Mouse (Mus musculus) lung, embryonic 14.5 days (tissue): Measurements from ENCODE around the gene Gm28048. TPM values are rescaled to one million over a fixed set of nuclear protein-coding genes. Genes with fewer than 3 reads are reported as not detected.
A peak's percentile ranks its signal among the peaks of the same experiment; 100 is the strongest.

Experiments
- ATAC-seq: fragments of 200-750 bp; cut with Nextera tagmentation; 2 replicates; pipeline ENCODE4 v1.8.0; 2017; ENCODE audit warnings: mild to moderate bottlenecking, moderate TSS enrichment, moderate library complexity; ENCODE audit not compliant: insufficient read depth
- DNase-seq: peaks from one replicate; pipeline ENCODE4 v3.0.0-alpha.2; 2015
- H3K27ac ChIP-seq: fragments of 300-500 bp; sonication (generic); 2 replicates; pipeline ENCODE4 v1.5.1; 2014; ENCODE audit warnings: low read depth, mild to moderate bottlenecking, moderate library complexity
- H3K27me3 ChIP-seq: fragments of 300-500 bp; sonication (generic); 2 replicates; pipeline ENCODE4 v1.6.1; 2014; ENCODE audit warnings: low read length, control low read depth; ENCODE audit not compliant: insufficient read depth
- H3K36me3 ChIP-seq: fragments of 300-500 bp; sonication (generic); 2 replicates; pipeline ENCODE4 v1.6.1; 2014; ENCODE audit warnings: control low read depth; ENCODE audit not compliant: insufficient read depth
- H3K4me1 ChIP-seq: fragments of 300-500 bp; sonication (generic); 2 replicates; pipeline ENCODE4 v1.6.1; 2014; ENCODE audit warnings: antibody characterized with exemption, control low read depth; ENCODE audit not compliant: insufficient read depth
- H3K4me2 ChIP-seq: fragments of 300-500 bp; sonication (generic); 2 replicates; pipeline ENCODE4 v1.6.1; 2014; ENCODE audit warnings: mild to moderate bottlenecking
- H3K4me3 ChIP-seq: fragments of 300-500 bp; sonication (generic); 2 replicates; pipeline ENCODE4 v1.5.1; 2014; ENCODE audit warnings: low read depth, low read length
- H3K9ac ChIP-seq: fragments of 300-500 bp; sonication (generic); 2 replicates; pipeline ENCODE4 v1.6.1; 2014
- H3K9me3 ChIP-seq: fragments of 300-500 bp; sonication (generic); 2 replicates; pipeline ENCODE4 v1.6.1; 2016; ENCODE audit warnings: low read depth, low read length, control low read depth
- CTCF ChIP-seq: IDR thresholded peaks from 2 replicates; pipeline ENCODE4 v1.5.1; 2016; ENCODE audit warnings: antibody characterized with exemption, low read depth
- WGBS: fragments of 180-500 bp; shearing (Covaris S2); extraction: QIAGEN DNeasy Blood & Tissue Kit; methylation state at CpG from one replicate; pipeline ENCODE4 v1.1.7; 2014; 5-methylcytosine and 5-hydroxymethylcytosine counted together
- polyA plus RNA-seq: library from polyadenylated mRNA; unstranded; fragments of >200 nt; fragmentation: Nextera tagmentation; extraction: Ambion mirVana; gene quantifications from 2 replicates; pipeline ENCODE4 v1.2.1, GENCODE M21; 2014

Gm28048 gene
- polyA plus RNA-seq, 1 experiment from 2014 or later: 15.3 TPM

GRCm38 (mm10) chr11:22856371-22856965 lies 125.4 kb downstream of the Gm28048 start:
- H3K27me3 ChIP-seq: peaks cover 24% of the 10 kb centered on the region
- H3K4me2 ChIP-seq: no peak overlapping the region
- H3K4me1 ChIP-seq: no peaks in the 10 kb centered on the region; the same call in 1 of the 2 replicates
- no peak for DNase-seq
- ATAC-seq: no peak
- H3K9ac ChIP-seq: no peak overlapping the region
- no peak for TF ChIP-seq CTCF
- H3K4me3 ChIP-seq: no peak overlapping the region
- no peaks in the 10 kb centered on the region for H3K36me3 ChIP-seq
- no peaks in the 10 kb centered on the region for H3K9me3 ChIP-seq
- 75% methylated on average over 3 of the region's 3 CpGs for WGBS
- no peak overlapping the region for H3K27ac ChIP-seq

GRCm38 (mm10) chr11:22854571-22854970 lies 127.3 kb downstream of the Gm28048 start:
- TF ChIP-seq CTCF: no peak
- Histone ChIP-seq H3K4me2 (no peak overlapping the region), H3K9me3 (no peaks in the 10 kb centered on the region), H3K4me3 (no peak overlapping the region), H3K4me1 (peaks cover 11% of the 10 kb centered on the region), H3K9ac (no peak overlapping the region), H3K36me3 (no peaks in the 10 kb centered on the region), H3K27ac (0 out of 2 replicates have a peak overlapping the region, but pooled peaks have one; percentile 2), H3K27me3 (peaks cover 24% of the 10 kb centered on the region)
- DNase-seq (no peak), ATAC-seq (no peak)
- 67% methylated on average over 4 of the region's 4 CpGs for WGBS

- no peaks in the 10 kb centered on the region for H3K36me3 ChIP-seq
- H3K4me2 ChIP-seq: no peak overlapping the region
- no peak overlapping the region for H3K9ac ChIP-seq
- no peak for TF ChIP-seq CTCF
- no peak for ATAC-seq
- H3K27me3 ChIP-seq: peaks cover 17% of the 10 kb centered on the region
- H3K9me3 ChIP-seq: no peaks in the 10 kb centered on the region
- H3K4me3 ChIP-seq: no peak overlapping the region
- peak; percentile 33 for DNase-seq
- peaks cover 11% of the 10 kb centered on the region for H3K4me1 ChIP-seq
- WGBS: 41% methylated on average over 2 of the region's 2 CpGs
- H3K27ac ChIP-seq: peak overlapping the region; percentile 42; the same call in 1 of the 2 replicates
Measured at GRCm38 (mm10) chr11:22853477-22854157, 128.3 kb downstream of the Gm28048 start.

- Histone ChIP-seq H3K4me3 (no peak overlapping the region), H3K9me3 (no peaks in the 10 kb centered on the region), H3K36me3 (no peaks in the 10 kb centered on the region), H3K4me1 (peaks cover 14% of the 10 kb centered on the region), H3K4me2 (no peak overlapping the region), H3K27ac (no peak overlapping the region), H3K27me3 (peaks cover 6% of the 10 kb centered on the region; the same call in 1 of the 2 replicates), H3K9ac (no peak overlapping the region)
- no peak for TF ChIP-seq CTCF
- WGBS: 56% methylated on average over 1 of the region's 1 CpGs
- DNase-seq (no peak), ATAC-seq (no peak)
Measured at GRCm38 (mm10) chr11:22852510-22852909, 129.4 kb downstream of the Gm28048 start.

DNA sequence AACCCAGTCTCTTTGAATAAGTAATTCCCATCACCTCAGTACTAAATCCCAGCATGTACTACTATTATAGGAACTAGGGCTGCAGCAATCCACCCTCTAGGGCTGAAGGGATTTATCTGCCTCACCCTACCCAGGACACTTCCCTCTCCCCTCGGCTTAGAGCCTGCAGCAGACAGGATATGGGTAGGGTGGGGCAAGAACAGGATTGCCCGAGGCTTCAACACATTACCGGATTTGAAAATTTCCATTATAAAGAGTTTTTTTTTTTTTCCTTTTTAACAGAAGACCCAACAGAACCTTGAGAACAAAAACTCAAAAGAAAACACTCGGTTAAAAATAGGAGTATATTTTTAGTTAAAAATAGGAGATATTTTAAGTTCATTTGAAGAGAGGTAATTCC lies 130.5 kb downstream of the Gm28048 start:
- no peaks in the 10 kb centered on the region for H3K27me3 ChIP-seq
- H3K36me3 ChIP-seq: no peaks in the 10 kb centered on the region
- TF ChIP-seq CTCF: no peak
- no peak overlapping the region for H3K4me3 ChIP-seq
- no peak for ATAC-seq
- H3K27ac ChIP-seq: no peak overlapping the region
- H3K4me1 ChIP-seq: peaks cover 14% of the 10 kb centered on the region
- no peak overlapping the region for H3K9ac ChIP-seq
- H3K9me3 ChIP-seq: no peaks in the 10 kb centered on the region
- 47% methylated on average over 4 of the region's 4 CpGs for WGBS
- no peak overlapping the region for H3K4me2 ChIP-seq
- DNase-seq: no peak

GRCm38 (mm10) chr11:22850077-22850476 lies 131.8 kb downstream of the Gm28048 start:
- Histone ChIP-seq H3K36me3 (no peaks in the 10 kb centered on the region), H3K4me1 (peaks cover 19% of the 10 kb centered on the region), H3K9ac (no peak overlapping the region), H3K27me3 (no peaks in the 10 kb centered on the region), H3K4me3 (no peak overlapping the region), H3K4me2 (no peak overlapping the region), H3K9me3 (no peaks in the 10 kb centered on the region), H3K27ac (0 out of 2 replicates have a peak overlapping the region, but pooled peaks have one; percentile 15)
- TF ChIP-seq CTCF: no peak
- no peak for DNase-seq
- no peak for ATAC-seq
- WGBS: 69% methylated on average over 4 of the region's 4 CpGs

- Histone ChIP-seq H3K27ac (no peak overlapping the region), H3K4me3 (no peak overlapping the region), H3K9me3 (no peaks in the 10 kb centered on the region), H3K4me1 (peaks cover 19% of the 10 kb centered on the region), H3K4me2 (no peak overlapping the region), H3K9ac (no peak overlapping the region), H3K27me3 (no peaks in the 10 kb centered on the region), H3K36me3 (no peaks in the 10 kb centered on the region)
- ATAC-seq: no peak
- DNase-seq: no peak
- 76% methylated on average over 5 of the region's 5 CpGs for WGBS
- no peak for TF ChIP-seq CTCF
Measured at GRCm38 (mm10) chr11:22848649-22849195, 133.2 kb downstream of the Gm28048 start.
